Mouse (Mus musculus) cerebellum, postnatal 4 days (tissue): ENCODE measurements around the gene Sh2d1b1.

Experiments
- DNase-seq, 2 experiments: peaks; one replicate each; pipeline ENCODE4 v3.0.0; 2022; ENCODE audit warnings: low spot score in 2 of 2, mixed read lengths in 1 of 2

The Sh2d1b1 gene

GRCm38 (mm10) chr1:170324312-170324711 lies 47.2 kb downstream of the Sh2d1b1 start:
- DNase-seq, result no peak

- DNase-seq, result no peak
Measured at GRCm38 (mm10) chr1:170325277-170325676, 48.2 kb downstream of the Sh2d1b1 start.

- DNase-seq, result no peak
Measured at GRCm38 (mm10) chr1:170331926-170332325, 54.8 kb downstream of the Sh2d1b1 start.

GRCm38 (mm10) chr1:170332775-170333174 lies 55.7 kb downstream of the Sh2d1b1 start:
- DNase-seq, result no peak
